Mouse (Mus musculus) G1E (cell line): ENCODE results near the gene Nln. TPM values are rescaled to one million over a fixed set of nuclear protein-coding genes. Genes with fewer than 3 reads are reported as not detected.

Experiments used
- ATAC-seq: 2 replicates; pipeline ENCODE4 v1.8.0; 2016; ENCODE audit warnings: mild to moderate bottlenecking; ENCODE audit not compliant: insufficient number of reproducible peaks, poor library complexity, low FRiP score, severe bottlenecking; ENCODE audit errors: extremely low read depth
- DNase-seq: peaks from one replicate; pipeline ENCODE4 v3.0.0; 2012; ENCODE audit warnings: low spot score
- H3K27me3 ChIP-seq: 2 replicates; pipeline ENCODE4 v1.6.1; 2012; ENCODE audit warnings: mild to moderate bottlenecking, low read length, inconsistent platforms; ENCODE audit not compliant: insufficient read depth
- H3K36me3 ChIP-seq: replicated peaks from 2 replicates; pipeline ENCODE3; 2012; ENCODE audit warnings: mild to moderate bottlenecking, inconsistent platforms
- H3K4me1 ChIP-seq: 2 replicates; pipeline ENCODE4 v1.6.1; 2012; ENCODE audit warnings: low read depth, low read length, inconsistent platforms, mixed read lengths; ENCODE audit not compliant: insufficient read depth
- H3K4me3 ChIP-seq: 2 replicates; pipeline ENCODE4 v1.5.1; 2012; ENCODE audit warnings: low read depth, mild to moderate bottlenecking, inconsistent platforms, low read length, moderate library complexity, mixed read lengths
- H3K9me3 ChIP-seq: replicated peaks from 2 replicates; pipeline ENCODE4 v1.6.1; 2012; ENCODE audit warnings: inconsistent platforms
- CTCF ChIP-seq: IDR thresholded peaks from 2 replicates; pipeline ENCODE4 v1.5.1; 2012; ENCODE audit warnings: low read depth, low read length, inconsistent platforms, mixed read lengths
- GATA1 ChIP-seq: IDR thresholded peaks from 2 replicates; pipeline ENCODE4 v1.6.1; 2012; ENCODE audit warnings: borderline replicate concordance, low read length, inconsistent platforms, mixed read lengths
- GATA2 ChIP-seq: IDR thresholded peaks from 2 replicates; pipeline ENCODE4 v1.6.1; 2012; ENCODE audit warnings: low read depth, low read length, inconsistent platforms, borderline replicate concordance
- POLR2AphosphoS5 ChIP-seq: IDR thresholded peaks from 2 replicates; pipeline ENCODE4 v1.6.1; 2012; ENCODE audit warnings: low read depth, low read length, inconsistent platforms; ENCODE audit not compliant: insufficient replicate concordance
- TAL1 ChIP-seq: conservative IDR thresholded peaks from 2 replicates; pipeline ENCODE4 v1.6.1; 2012; ENCODE audit warnings: low read depth, low read length, inconsistent platforms, mixed read lengths
- polyA plus RNA-seq: library from polyadenylated mRNA; stranded (reverse); fragments of >175 nt; gene quantifications from 2 replicates; pipeline ENCODE4 v1.2.3, GENCODE M21; 2012
- total RNA-seq, 2 experiments: library from RNA; stranded (forward) in 1 of 2; stranded (reverse) in 1 of 2; fragments of 200-1000 nt in 1 of 2; fragments of >200 nt in 1 of 2; fragmentation: Nextera tagmentation in 1 of 2; gene quantifications; 2 replicates each; pipeline ENCODE4 v1.2.3; 2014 to 2017

Gene Nln
- total and polyA plus RNA-seq, 3 experiments: 15.4 to 31.7 (median 17.6) TPM

GRCm38 (mm10) chr13:104069216-104069615 lies 40.2 kb downstream of the Nln start:
- H3K9me3 ChIP-seq: no peaks in the 10 kb centered on the region
- H3K36me3 ChIP-seq: peaks cover 66% of the 10 kb centered on the region
- no peak for ATAC-seq
- no peak for DNase-seq
- TF ChIP-seq CTCF (no peak), GATA1 (no peak), TAL1 (no peak), POLR2AphosphoS5 (no peak), GATA2 (no peak)
- no peak overlapping the region for H3K4me3 ChIP-seq
- H3K4me1 ChIP-seq: peaks cover 14% of the 10 kb centered on the region
- no peaks in the 10 kb centered on the region for H3K27me3 ChIP-seq

DNA sequence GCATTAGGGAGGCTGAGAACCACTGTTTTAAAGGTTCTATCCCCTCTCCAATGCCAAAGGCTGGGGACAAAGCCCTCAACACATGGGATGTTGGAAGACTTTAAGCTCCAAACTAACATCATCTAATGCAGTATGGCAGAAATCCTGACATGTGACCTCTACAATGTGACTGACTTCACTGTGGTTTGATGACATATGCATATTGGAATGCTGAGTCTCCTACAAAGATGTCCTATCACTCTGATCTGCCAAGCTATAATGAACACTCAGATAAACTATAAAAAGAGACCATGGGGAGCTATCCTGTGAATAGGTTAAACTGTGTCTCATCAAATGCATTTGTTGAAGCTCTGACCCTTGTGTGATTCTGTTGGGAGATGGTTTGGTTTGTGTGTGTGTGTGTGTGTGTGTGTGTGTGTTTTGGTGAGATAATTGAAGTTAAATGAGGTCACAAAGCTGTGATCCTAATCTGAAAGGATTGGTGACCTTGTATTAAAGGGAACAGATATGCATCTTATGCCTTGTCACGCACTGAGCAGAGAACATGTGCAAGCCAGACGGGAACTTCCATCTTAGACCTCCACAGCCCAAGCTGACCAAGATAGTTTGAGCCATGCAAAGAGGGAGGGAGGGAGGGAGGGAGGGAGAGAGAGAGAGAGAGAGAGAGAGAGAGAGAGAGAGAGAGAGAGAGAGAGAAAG lies 43.6 kb downstream of the Nln start:
- H3K36me3 ChIP-seq: peaks cover 65% of the 10 kb centered on the region
- ATAC-seq (peak; percentile 54), DNase-seq (no peak)
- peaks cover 7% of the 10 kb centered on the region for H3K4me1 ChIP-seq
- no peaks in the 10 kb centered on the region for H3K27me3 ChIP-seq
- TF ChIP-seq POLR2AphosphoS5 (no peak), CTCF (no peak), GATA1 (no peak), TAL1 (no peak), GATA2 (no peak)
- H3K9me3 ChIP-seq: no peaks in the 10 kb centered on the region
- H3K4me3 ChIP-seq: no peak overlapping the region

GRCm38 (mm10) chr13:104063061-104063460 lies 46.4 kb downstream of the Nln start:
- no peak for TF ChIP-seq CTCF
- TF ChIP-seq GATA1: no peak
- no peak for TF ChIP-seq GATA2
- no peak for TF ChIP-seq TAL1
- no peak for TF ChIP-seq POLR2AphosphoS5
- Histone ChIP-seq H3K4me3 (no peak overlapping the region), H3K9me3 (no peaks in the 10 kb centered on the region), H3K27me3 (no peaks in the 10 kb centered on the region), H3K36me3 (peaks cover 58% of the 10 kb centered on the region), H3K4me1 (peaks cover 7% of the 10 kb centered on the region)
- ATAC-seq (no peak), DNase-seq (no peak)

GRCm38 (mm10) chr13:104061975-104062750 lies 47.3 kb downstream of the Nln start:
- DNase-seq (no peak), ATAC-seq (no peak)
- Histone ChIP-seq H3K4me3 (no peak overlapping the region), H3K4me1 (peaks cover 7% of the 10 kb centered on the region), H3K27me3 (no peaks in the 10 kb centered on the region), H3K9me3 (no peaks in the 10 kb centered on the region), H3K36me3 (peaks cover 57% of the 10 kb centered on the region)
- no peak for TF ChIP-seq GATA2
- no peak for TF ChIP-seq CTCF
- no peak for TF ChIP-seq POLR2AphosphoS5
- TF ChIP-seq GATA1: no peak
- no peak for TF ChIP-seq TAL1

GRCm38 (mm10) chr13:104060231-104060630 lies 49.2 kb downstream of the Nln start:
- TF ChIP-seq POLR2AphosphoS5 (no peak), TAL1 (no peak), GATA2 (no peak), GATA1 (no peak), CTCF (no peak)
- Histone ChIP-seq H3K4me1 (no peaks in the 10 kb centered on the region; the same call in 1 of the 2 replicates), H3K27me3 (no peaks in the 10 kb centered on the region), H3K9me3 (no peaks in the 10 kb centered on the region), H3K36me3 (peaks cover 59% of the 10 kb centered on the region), H3K4me3 (no peak overlapping the region)
- DNase-seq: no peak
- no peak for ATAC-seq

DNA sequence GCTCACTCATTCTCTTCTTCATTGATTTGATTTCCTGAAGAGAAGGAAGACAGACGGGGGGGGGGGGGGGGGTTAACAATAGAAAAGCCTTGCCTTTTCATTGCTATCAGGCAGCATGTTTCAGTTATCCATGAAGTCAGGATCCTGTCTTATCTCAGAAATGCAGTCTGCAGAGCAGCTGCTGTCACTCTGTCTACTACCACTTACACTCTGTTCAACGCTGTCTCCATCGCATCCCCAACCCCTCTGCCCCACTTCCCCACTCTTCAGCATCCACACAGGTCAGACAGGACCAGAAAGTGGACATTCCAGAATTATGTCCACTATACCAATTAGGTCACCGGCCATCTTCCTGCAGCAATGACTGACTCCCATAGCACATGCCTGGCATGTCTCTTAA lies 49.9 kb downstream of the Nln start:
- DNase-seq: no peak
- H3K4me3 ChIP-seq: no peak overlapping the region
- peaks cover 55% of the 10 kb centered on the region for H3K36me3 ChIP-seq
- no peaks in the 10 kb centered on the region for H3K9me3 ChIP-seq
- H3K27me3 ChIP-seq: no peaks in the 10 kb centered on the region
- TF ChIP-seq TAL1 (no peak), GATA1 (no peak), CTCF (no peak), GATA2 (no peak), POLR2AphosphoS5 (no peak)
- ATAC-seq: no peak
- no peaks in the 10 kb centered on the region for H3K4me1 ChIP-seq
